Mouse (Mus musculus) forebrain, embryonic 12.5 days (tissue): Measurements from ENCODE around the gene Itln1. TPM values are rescaled to one million over a fixed set of nuclear protein-coding genes. Genes with fewer than 3 reads are reported as not detected.
A peak's percentile ranks its signal among the peaks of the same experiment; 100 is the strongest.
"Not testable (repeated sequence)": the region's sequence is repeated elsewhere in the genome, so short reads cannot be mapped to it uniquely, and the experiment has no call there.

Source experiments
- ATAC-seq: fragments of 200-750 bp; cut with Nextera tagmentation; 2 replicates; pipeline ENCODE4 v1.8.0; 2017; ENCODE audit warnings: moderate TSS enrichment; ENCODE audit not compliant: low FRiP score
- H3K27ac ChIP-seq: fragments of 300-500 bp; sonication (generic); 2 replicates; pipeline ENCODE4 v1.5.1; 2016; ENCODE audit warnings: mild to moderate bottlenecking
- H3K27me3 ChIP-seq: fragments of 300-500 bp; sonication (generic); 2 replicates; pipeline ENCODE4 v1.6.1; 2016; ENCODE audit warnings: mild to moderate bottlenecking
- H3K36me3 ChIP-seq: fragments of 300-500 bp; sonication (generic); replicated peaks from 2 replicates; pipeline ENCODE4 v1.6.1; 2016; ENCODE audit warnings: mild to moderate bottlenecking
- H3K4me1 ChIP-seq: fragments of 300-500 bp; sonication (generic); 2 replicates; pipeline ENCODE4 v1.6.1; 2016
- H3K4me2 ChIP-seq: fragments of 300-500 bp; sonication (generic); 2 replicates; pipeline ENCODE4 v1.6.1; 2016; ENCODE audit warnings: mild to moderate bottlenecking, moderate library complexity
- H3K4me3 ChIP-seq: fragments of 300-500 bp; sonication (generic); replicated peaks from 2 replicates; pipeline ENCODE4 v1.5.1; 2016; ENCODE audit warnings: mild to moderate bottlenecking
- H3K9ac ChIP-seq: fragments of 300-500 bp; sonication (generic); 2 replicates; pipeline ENCODE4 v1.6.1; 2016; ENCODE audit warnings: mild to moderate bottlenecking
- H3K9me3 ChIP-seq: fragments of 300-500 bp; sonication (generic); 2 replicates; pipeline ENCODE4 v1.6.1; 2016
- WGBS: fragments of 180-500 bp; shearing (Covaris S2); methylation state at CpG from one replicate; pipeline ENCODE4 v1.1.7; 2016; 5-methylcytosine and 5-hydroxymethylcytosine counted together
- polyA plus RNA-seq: library from polyadenylated mRNA; unstranded; fragments of >200 nt; fragmentation: Nextera tagmentation; extraction: Ambion mirVana; gene quantifications from 2 replicates; pipeline ENCODE4 v1.2.1, GENCODE M21; 2016

The Itln1 gene
- polyA plus RNA-seq, 1 experiment from 2014 or later: not detected

- Histone ChIP-seq H3K4me2 (no peak overlapping the region), H3K27ac (no peak overlapping the region), H3K4me3 (no peak overlapping the region), H3K27me3 (no peaks in the 10 kb centered on the region), H3K9ac (no peak overlapping the region), H3K4me1 (no peaks in the 10 kb centered on the region), H3K9me3 (no peaks in the 10 kb centered on the region), H3K36me3 (no peaks in the 10 kb centered on the region)
- 78% methylated on average over 9 of the region's 9 CpGs for WGBS
- ATAC-seq: no peak
These were observed 61.0 kb downstream of the Itln1 start for GRCm38 (mm10) chr1:171473920-171474640.

- Histone ChIP-seq H3K4me1 (no peaks in the 10 kb centered on the region), H3K4me2 (no peak overlapping the region), H3K9ac (no peak overlapping the region), H3K27ac (no peak overlapping the region), H3K36me3 (no peaks in the 10 kb centered on the region), H3K9me3 (no peaks in the 10 kb centered on the region), H3K4me3 (no peak overlapping the region), H3K27me3 (no peaks in the 10 kb centered on the region)
- no peak for ATAC-seq
- WGBS: 85% methylated on average over 4 of the region's 4 CpGs
These were observed 61.6 kb downstream of the Itln1 start for GRCm38 (mm10) chr1:171473506-171473905.

GRCm38 (mm10) chr1:171471941-171472340 lies 63.2 kb downstream of the Itln1 start:
- H3K9me3 ChIP-seq, H3K4me2 ChIP-seq, H3K4me1 ChIP-seq, H3K27me3 ChIP-seq, H3K9ac ChIP-seq, ATAC-seq, H3K4me3 ChIP-seq, H3K27ac ChIP-seq, H3K36me3 ChIP-seq: not testable (repeated sequence)
- WGBS: 87% methylated on average over 8 of the region's 8 CpGs

DNA sequence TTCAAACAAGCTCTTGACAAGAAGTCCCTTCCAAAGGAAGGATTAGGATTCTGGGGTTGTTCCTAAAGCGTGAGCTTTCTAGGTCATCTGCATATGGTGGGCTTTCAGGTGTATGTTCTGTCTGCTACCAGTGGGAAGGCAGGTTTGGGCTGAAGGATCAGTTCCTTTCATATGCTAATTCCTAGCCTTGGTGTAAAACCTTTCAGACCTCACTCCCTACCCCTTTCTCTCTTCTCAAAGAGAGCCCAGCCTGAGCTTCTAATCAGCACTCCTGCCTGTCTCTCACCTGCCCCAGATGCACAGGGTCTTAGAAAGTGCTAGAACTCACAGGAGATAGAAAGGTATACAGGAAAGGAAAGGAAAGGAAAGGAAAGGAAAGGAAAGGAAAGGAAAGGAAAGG lies 63.6 kb downstream of the Itln1 start:
- no peak overlapping the region for H3K27ac ChIP-seq
- H3K36me3 ChIP-seq: no peaks in the 10 kb centered on the region
- no peaks in the 10 kb centered on the region for H3K27me3 ChIP-seq
- no peak for ATAC-seq
- no peak overlapping the region for H3K4me3 ChIP-seq
- no peak overlapping the region for H3K9ac ChIP-seq
- no peaks in the 10 kb centered on the region for H3K4me1 ChIP-seq
- no peak overlapping the region for H3K4me2 ChIP-seq
- H3K9me3 ChIP-seq: no peaks in the 10 kb centered on the region
- 29% methylated on average over 1 of the region's 1 CpGs for WGBS

DNA sequence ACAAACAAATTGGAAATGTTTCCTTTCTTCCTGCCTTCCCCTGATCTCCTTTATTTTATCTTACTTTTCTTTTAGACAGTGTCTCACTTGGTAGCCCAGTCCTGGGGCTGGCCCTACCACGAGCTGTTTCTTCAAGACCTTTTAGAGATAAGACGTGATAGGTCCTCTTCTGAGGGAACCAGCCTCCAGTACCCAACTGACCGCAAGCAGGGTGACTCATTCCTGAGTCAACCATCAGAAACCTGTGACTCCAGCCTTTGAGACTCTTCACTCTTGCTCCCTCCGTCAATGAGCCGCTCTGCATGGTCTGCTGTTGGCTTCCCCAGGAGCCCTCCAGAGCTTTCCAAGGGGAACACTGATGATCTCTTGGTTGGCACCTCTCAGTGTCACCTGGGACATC lies 64.2 kb downstream of the Itln1 start:
- Histone ChIP-seq H3K4me1 (no peaks in the 10 kb centered on the region), H3K4me2 (no peak overlapping the region), H3K4me3 (no peak overlapping the region), H3K36me3 (no peaks in the 10 kb centered on the region), H3K27ac (no peak overlapping the region), H3K27me3 (no peaks in the 10 kb centered on the region), H3K9ac (no peak overlapping the region), H3K9me3 (no peaks in the 10 kb centered on the region)
- 91% methylated on average over 5 of the region's 5 CpGs for WGBS
- ATAC-seq: no peak

DNA sequence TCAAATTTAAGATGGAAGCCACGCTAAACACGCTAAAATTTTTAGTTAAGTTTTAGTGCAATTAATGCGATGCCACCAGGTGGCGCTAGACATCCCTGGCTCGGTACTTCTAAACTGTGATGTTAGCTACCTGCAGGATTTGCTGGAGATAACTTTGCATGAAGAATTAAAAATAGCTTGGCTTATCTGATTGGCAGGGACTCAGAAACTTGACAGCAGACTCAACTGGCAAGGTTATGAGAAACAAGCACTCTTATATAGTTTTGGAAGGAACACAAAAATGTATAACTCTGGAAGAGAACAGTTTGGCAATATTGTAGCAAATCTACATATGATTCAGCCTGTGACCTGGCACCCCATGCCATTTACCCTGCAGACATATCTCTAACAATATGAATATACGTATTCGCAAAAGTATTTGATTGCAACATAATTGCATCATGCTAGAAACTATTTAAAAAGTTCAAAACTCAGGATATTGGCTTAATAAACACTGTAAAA lies 64.7 kb downstream of the Itln1 start:
- no peaks in the 10 kb centered on the region for H3K27me3 ChIP-seq
- H3K4me2 ChIP-seq: peak overlapping the region; percentile 24; the same call in 1 of the 2 replicates
- H3K9ac ChIP-seq: no peak overlapping the region
- H3K27ac ChIP-seq: no peak overlapping the region
- 31% methylated on average over 7 of the region's 7 CpGs for WGBS
- ATAC-seq: no peak
- no peaks in the 10 kb centered on the region for H3K4me1 ChIP-seq
- H3K9me3 ChIP-seq: no peaks in the 10 kb centered on the region
- no peak overlapping the region for H3K4me3 ChIP-seq
- H3K36me3 ChIP-seq: no peaks in the 10 kb centered on the region

- no peak overlapping the region for H3K27ac ChIP-seq
- H3K9ac ChIP-seq: no peak overlapping the region
- no peaks in the 10 kb centered on the region for H3K27me3 ChIP-seq
- no peak for ATAC-seq
- 89% methylated on average over 3 of the region's 3 CpGs for WGBS
- H3K4me1 ChIP-seq: no peaks in the 10 kb centered on the region
- H3K9me3 ChIP-seq: no peaks in the 10 kb centered on the region
- H3K36me3 ChIP-seq: no peaks in the 10 kb centered on the region
- no peak overlapping the region for H3K4me3 ChIP-seq
- H3K4me2 ChIP-seq: no peak overlapping the region
These were observed 65.4 kb downstream of the Itln1 start for GRCm38 (mm10) chr1:171469678-171470077.

Other genes with a start within 250 kb of the Itln1 start
- 119 and 125 TPM in 2 replicates for gene Usp21, start 247.3 kb downstream of the Itln1 start, polyA plus RNA-seq
- 94.8 and 98.4 TPM in 2 replicates for gene Ufc1, start 240.3 kb downstream of the Itln1 start, polyA plus RNA-seq
- gene Dedd, start 206.1 kb downstream of the Itln1 start, polyA plus RNA-seq: 48.5 and 51.0 TPM in 2 replicates
- gene Nit1, start 189.6 kb downstream of the Itln1 start, polyA plus RNA-seq: 46.4 and 48.7 TPM in 2 replicates
- 167 and 178 TPM in 2 replicates for gene Pfdn2, start 189.6 kb downstream of the Itln1 start, polyA plus RNA-seq
- 2.5 and 2.6 TPM in 2 replicates for gene Klhdc9, start 174.5 kb downstream of the Itln1 start, polyA plus RNA-seq
- 1.0 and 1.1 TPM in 2 replicates for gene Nectin4, start 165.2 kb downstream of the Itln1 start, polyA plus RNA-seq
- 0.69 and 0.75 TPM in 2 replicates for gene Arhgap30, start 146.3 kb downstream of the Itln1 start, polyA plus RNA-seq
- gene Usf1, start 124.0 kb downstream of the Itln1 start, polyA plus RNA-seq: 175 and 190 TPM in 2 replicates
- 9.0 and 11.0 TPM in 2 replicates for gene Tstd1, start 116.4 kb downstream of the Itln1 start, polyA plus RNA-seq
- gene F11r, start 97.8 kb downstream of the Itln1 start, polyA plus RNA-seq: 11.1 and 11.4 TPM in 2 replicates
- gene Alyref2, start 31.8 kb downstream of the Itln1 start, polyA plus RNA-seq: 17.1 and 20.2 TPM in 2 replicates
- gene Cd244a, start 23.9 kb upstream of the Itln1 start, polyA plus RNA-seq: not detected in 2 replicates
- not detected in 2 replicates for gene Ly9, start 72.1 kb upstream of the Itln1 start, polyA plus RNA-seq
- not detected in 2 replicates for gene Slamf7, start 117.7 kb upstream of the Itln1 start, polyA plus RNA-seq
- 0.62 and 0.79 TPM in 2 replicates for gene Cd48, start 146.7 kb upstream of the Itln1 start, polyA plus RNA-seq
- 0.20 and 0.22 TPM in 2 replicates for gene Slamf1, start 231.8 kb upstream of the Itln1 start, polyA plus RNA-seq